Mouse (Mus musculus): ENCODE measurements around the gene 1700025G04Rik. TPM values are rescaled to one million over a fixed set of nuclear protein-coding genes. Genes with fewer than 3 reads are reported as not detected.
A peak's percentile ranks its signal among the peaks of the same experiment; 100 is the strongest.

The 1700025G04Rik gene
- total RNA-seq (2014; rRNA removed; ENCODE audit: low replicate concordance) (30.1 and 46.1 TPM in 2 replicates), polyA plus RNA-seq (2015; fragmentation: Nextera tagmentation; extraction: Ambion mirVana) (13.0 and 13.8 TPM in 2 replicates)

GRCm38 (mm10) chr1:152090018-152090553, at the start of gene 1700025G04Rik:
Gene 1700025G04Rik (minus strand): TSS chr1:152090125.
- under 1% methylated on average over 18 of the region's 66 CpGs for WGBS

DNA sequence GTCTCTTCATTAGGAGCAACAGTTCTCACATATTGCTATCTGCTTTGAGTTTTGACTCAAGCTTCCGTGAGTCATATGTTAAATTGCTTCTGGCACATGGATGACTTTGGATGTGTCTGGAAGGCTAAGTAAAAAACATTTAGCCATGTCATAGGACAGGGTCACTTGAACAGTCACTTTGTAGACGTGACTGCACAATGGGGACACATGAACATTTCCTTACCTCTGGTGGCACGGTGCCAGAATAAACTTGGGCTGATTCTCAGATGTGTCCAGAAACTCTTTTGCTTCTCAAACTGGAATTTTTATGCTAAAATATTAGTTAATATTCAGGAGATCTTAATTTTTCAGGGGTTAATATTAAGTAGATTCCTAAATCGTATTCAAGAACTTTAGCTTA, 49.6 kb upstream of the 1700025G04Rik start:
- H3K9me3 ChIP-seq (replicated peaks; ENCODE audit: control insufficient read depth, low read length) = peaks cover 15% of the 10 kb centered on the region
- no peaks in the 10 kb centered on the region for H3K36me3 ChIP-seq (replicated peaks; ENCODE audit: control insufficient read depth, insufficient read depth, low read length)
- H3K27me3 ChIP-seq (ENCODE audit: control insufficient read depth, insufficient read depth, low read length) = no peaks in the 10 kb centered on the region
- 72% methylated on average over 4 of the region's 4 CpGs for WGBS
- H3K4me2 ChIP-seq (ENCODE audit: low read depth, low read length) = no peak overlapping the region
- H3K9ac ChIP-seq (replicated peaks; ENCODE audit: low read depth, low read length) = no peak overlapping the region
- ATAC-seq (ENCODE audit: insufficient read depth, low read depth) (no peak), DNase-seq (ENCODE audit: low spot score) (peak; percentile 8)
- no peak overlapping the region for H3K27ac ChIP-seq (ENCODE audit: low read depth)
- TF ChIP-seq EP300 (IDR thresholded peaks at IDR 0.05; ENCODE audit: low read depth) (no peak), CTCF (IDR thresholded peaks at IDR 0.05; ENCODE audit: low read depth) (no peak)
- H3K4me3 ChIP-seq (ENCODE audit: low read depth, low read length) = no peak overlapping the region
- peaks cover 7% of the 10 kb centered on the region; the same call in 1 of the 2 replicates for H3K4me1 ChIP-seq (ENCODE audit: control insufficient read depth, insufficient read depth)

More at GRCm38 (mm10) chr1:152090018-152090553, at the start of gene 1700025G04Rik:
- no peak for TF ChIP-seq EP300 (IDR thresholded peaks at IDR 0.05; ENCODE audit: low read depth)
- no peak for TF ChIP-seq CTCF (IDR thresholded peaks at IDR 0.05; ENCODE audit: low read depth)
- Histone ChIP-seq H3K4me3 (ENCODE audit: low read depth, low read length) (peak within 1 kb of the TSS; percentile 87), H3K9me3 (replicated peaks; ENCODE audit: control insufficient read depth, low read length) (no peaks in the 10 kb centered on the region), H3K4me2 (ENCODE audit: low read depth, low read length) (peak within 1 kb of the TSS; percentile 86), H3K27me3 (ENCODE audit: control insufficient read depth, insufficient read depth, low read length) (no peaks in the 10 kb centered on the region), H3K27ac (ENCODE audit: low read depth) (peak within 1 kb of the TSS; percentile 88), H3K36me3 (replicated peaks; ENCODE audit: control insufficient read depth, insufficient read depth, low read length) (no peaks in the 10 kb centered on the region), H3K4me1 (ENCODE audit: control insufficient read depth, insufficient read depth) (peaks cover 26% of the 10 kb centered on the region), H3K9ac (replicated peaks; ENCODE audit: low read depth, low read length) (peak within 1 kb of the TSS; percentile 86)
- ATAC-seq (ENCODE audit: insufficient read depth, low read depth) (peak; percentile 89), DNase-seq (ENCODE audit: low spot score) (peak; percentile 87)

- TF ChIP-seq CTCF (IDR thresholded peaks at IDR 0.05; ENCODE audit: low read depth) = no peak
- TF ChIP-seq EP300 (IDR thresholded peaks at IDR 0.05; ENCODE audit: low read depth) = no peak
- Histone ChIP-seq H3K27ac (ENCODE audit: low read depth) (peak overlapping the region; percentile 30; the same call in 1 of the 2 replicates), H3K27me3 (ENCODE audit: control insufficient read depth, insufficient read depth, low read length) (no peaks in the 10 kb centered on the region), H3K9me3 (replicated peaks; ENCODE audit: control insufficient read depth, low read length) (no peaks in the 10 kb centered on the region), H3K36me3 (replicated peaks; ENCODE audit: control insufficient read depth, insufficient read depth, low read length) (no peaks in the 10 kb centered on the region), H3K4me1 (ENCODE audit: control insufficient read depth, insufficient read depth) (peaks cover 5% of the 10 kb centered on the region; the same call in 1 of the 2 replicates), H3K4me2 (ENCODE audit: low read depth, low read length) (peak overlapping the region; percentile 57), H3K9ac (replicated peaks; ENCODE audit: low read depth, low read length) (peak overlapping the region; percentile 37; the same call in 1 of the 2 replicates), H3K4me3 (ENCODE audit: low read depth, low read length) (peak overlapping the region; percentile 28)
- ATAC-seq (ENCODE audit: insufficient read depth, low read depth) = peak; percentile 74; the same call in 1 of the 2 replicates
- peak; percentile 83 for DNase-seq (ENCODE audit: low spot score)
- 32% methylated on average over 15 of the region's 15 CpGs for WGBS
Measured at GRCm38 (mm10) chr1:152130029-152130727, 40.3 kb upstream of the 1700025G04Rik start.

DNA sequence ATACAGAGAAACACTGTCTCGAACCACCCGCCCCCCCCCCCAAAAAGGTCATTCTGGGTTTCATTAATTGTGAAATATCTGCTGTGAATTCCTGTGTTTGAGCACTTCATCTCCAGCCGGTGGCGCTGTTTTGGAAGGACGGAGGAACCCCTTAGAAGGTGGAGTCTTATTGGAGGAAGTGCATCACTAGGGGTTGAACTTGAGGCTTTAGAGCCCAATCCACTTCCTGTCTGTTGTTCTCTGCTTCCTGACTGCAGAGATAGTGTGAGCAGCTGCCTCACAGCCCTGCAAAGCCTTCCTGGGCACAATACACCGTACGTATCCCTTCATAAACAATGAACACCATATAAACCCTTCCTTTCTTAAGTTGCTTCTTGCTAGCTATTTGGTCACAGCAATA, 35.5 kb upstream of the 1700025G04Rik start:
- ATAC-seq (ENCODE audit: insufficient read depth, low read depth) = no peak
- TF ChIP-seq CTCF (IDR thresholded peaks at IDR 0.05; ENCODE audit: low read depth) (no peak), EP300 (IDR thresholded peaks at IDR 0.05; ENCODE audit: low read depth) (no peak)

DNA sequence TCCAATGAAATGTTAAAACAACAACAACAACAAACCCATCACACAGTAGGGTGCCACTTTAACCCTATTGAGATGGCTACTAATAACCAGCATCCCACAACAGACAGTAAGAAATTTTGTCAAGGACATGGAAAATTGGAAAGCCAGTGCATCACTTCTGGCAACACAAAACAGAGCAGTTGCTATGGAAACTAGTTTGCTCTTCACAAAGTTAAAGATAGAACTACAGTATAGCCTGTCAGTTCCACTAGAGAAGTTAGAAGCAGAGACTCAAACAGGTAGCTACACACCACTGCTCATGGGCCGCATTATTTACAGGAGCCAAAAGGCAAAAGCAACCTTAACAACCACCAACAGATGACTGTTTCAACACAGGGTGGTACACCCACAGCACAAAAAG, 20.2 kb upstream of the 1700025G04Rik start:
- Histone ChIP-seq H3K27me3 (ENCODE audit: control insufficient read depth, insufficient read depth, low read length) (no peaks in the 10 kb centered on the region), H3K4me3 (ENCODE audit: low read depth, low read length) (no peak overlapping the region), H3K9me3 (replicated peaks; ENCODE audit: control insufficient read depth, low read length) (no peaks in the 10 kb centered on the region), H3K9ac (replicated peaks; ENCODE audit: low read depth, low read length) (no peak overlapping the region), H3K4me1 (ENCODE audit: control insufficient read depth, insufficient read depth) (no peaks in the 10 kb centered on the region), H3K27ac (ENCODE audit: low read depth) (no peak overlapping the region), H3K36me3 (replicated peaks; ENCODE audit: control insufficient read depth, insufficient read depth, low read length) (no peaks in the 10 kb centered on the region), H3K4me2 (ENCODE audit: low read depth, low read length) (no peak overlapping the region)
- TF ChIP-seq CTCF (IDR thresholded peaks at IDR 0.05; ENCODE audit: low read depth) = no peak
- no peak for TF ChIP-seq EP300 (IDR thresholded peaks at IDR 0.05; ENCODE audit: low read depth)
- no peak for DNase-seq (ENCODE audit: low spot score)
- 94% methylated on average over 1 of the region's 1 CpGs for WGBS
- no peak for ATAC-seq (ENCODE audit: insufficient read depth, low read depth)

More for the DNA sequence above, 35.5 kb upstream of the 1700025G04Rik start:
- Histone ChIP-seq H3K4me3 (ENCODE audit: low read depth, low read length) (no peak overlapping the region), H3K4me2 (ENCODE audit: low read depth, low read length) (no peak overlapping the region), H3K27me3 (ENCODE audit: control insufficient read depth, insufficient read depth, low read length) (no peaks in the 10 kb centered on the region), H3K27ac (ENCODE audit: low read depth) (no peak overlapping the region), H3K36me3 (replicated peaks; ENCODE audit: control insufficient read depth, insufficient read depth, low read length) (no peaks in the 10 kb centered on the region), H3K9me3 (replicated peaks; ENCODE audit: control insufficient read depth, low read length) (no peaks in the 10 kb centered on the region), H3K9ac (replicated peaks; ENCODE audit: low read depth, low read length) (no peak overlapping the region), H3K4me1 (ENCODE audit: control insufficient read depth, insufficient read depth) (peaks cover 5% of the 10 kb centered on the region; the same call in 1 of the 2 replicates)
- 81% methylated on average over 7 of the region's 7 CpGs for WGBS
- DNase-seq (ENCODE audit: low spot score) = no peak

Data from heart, postnatal 0 days (tissue).